Mouse (Mus musculus) mesoderm, embryonic 11.5 days (tissue): Measurements from ENCODE around the gene Pigs.

ENCODE experiments used
- DNase-seq: peaks from one replicate; pipeline ENCODE4 v3.0.0-alpha.2; 2012; ENCODE audit warnings: low read depth, low spot score

Pigs gene

DNA sequence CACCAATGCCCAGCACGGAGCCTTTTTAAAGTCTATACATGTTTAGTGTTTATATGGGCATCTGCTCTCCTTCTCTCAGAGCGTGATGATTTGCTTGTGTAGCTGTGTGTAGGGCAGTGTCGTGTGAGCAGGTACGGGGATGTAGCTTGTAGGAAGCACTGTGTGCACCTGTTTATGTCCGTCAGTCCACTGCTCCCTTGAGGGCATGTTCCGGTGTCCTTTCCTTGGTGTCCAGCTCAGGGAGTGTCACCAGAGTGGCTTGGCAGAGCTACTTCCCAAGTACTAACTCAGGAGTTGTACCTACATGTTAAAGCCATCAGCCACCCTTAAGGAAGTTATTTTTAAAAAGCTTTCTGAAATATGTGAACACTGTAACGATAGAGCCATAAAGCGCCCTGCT is 8.8 kb downstream of the Pigs start:
- no peak for DNase-seq

- no peak for DNase-seq
Observed at GRCm38 (mm10) chr11:78341702-78342101, 13.5 kb downstream of the Pigs start.

DNA sequence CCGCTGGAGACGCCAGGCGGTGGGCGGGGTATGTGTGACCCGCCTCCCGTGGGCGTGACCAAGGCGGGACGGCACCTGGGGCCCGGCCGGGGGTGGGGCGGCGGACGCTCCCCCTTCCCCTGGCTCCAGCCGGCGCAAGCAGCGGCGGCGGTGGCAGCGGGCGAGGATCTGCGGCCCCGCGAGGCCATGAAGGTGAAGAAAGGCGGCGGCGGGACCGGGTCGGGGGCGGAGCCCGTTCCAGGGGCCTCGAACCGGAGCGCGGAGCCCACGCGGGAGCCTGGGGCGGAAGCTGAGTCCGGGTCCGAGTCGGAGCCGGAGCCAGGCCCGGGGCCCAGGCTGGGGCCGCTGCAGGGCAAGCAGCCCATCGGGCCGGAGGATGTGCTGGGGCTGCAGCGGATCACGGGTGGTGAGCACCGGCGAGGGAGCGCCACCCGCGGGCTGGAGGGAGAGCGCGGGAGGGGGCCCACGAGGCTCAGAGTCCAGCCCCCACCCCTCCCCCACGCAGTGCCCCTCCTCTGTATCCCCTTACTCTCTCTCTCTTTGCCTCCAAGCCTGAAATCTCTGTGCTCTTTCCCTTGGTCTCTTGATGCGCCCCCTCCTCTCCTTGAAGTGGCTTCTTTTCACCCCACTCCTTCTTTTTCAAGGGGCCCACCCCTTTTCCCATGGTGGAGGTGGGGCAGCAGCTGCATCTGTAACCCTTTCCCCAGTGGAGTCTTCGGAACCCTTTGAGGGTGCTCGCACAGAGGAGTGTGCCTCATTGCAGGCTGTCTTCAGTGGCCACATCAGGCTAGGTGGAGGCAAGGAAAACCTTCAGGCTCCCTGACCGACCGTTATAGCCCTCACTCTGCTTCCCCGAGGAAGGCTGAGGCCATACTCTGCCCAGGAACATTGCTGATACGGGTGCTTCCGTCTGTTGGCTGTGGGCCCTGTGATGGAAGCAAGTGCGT is 15.4 kb downstream of the Pigs start, which contains the start of gene Unc119:
Unc119 (plus strand) TSS at position 102 of the 947 bp plus-strand sequence.
- DNase-seq: peak; percentile 76

DNA sequence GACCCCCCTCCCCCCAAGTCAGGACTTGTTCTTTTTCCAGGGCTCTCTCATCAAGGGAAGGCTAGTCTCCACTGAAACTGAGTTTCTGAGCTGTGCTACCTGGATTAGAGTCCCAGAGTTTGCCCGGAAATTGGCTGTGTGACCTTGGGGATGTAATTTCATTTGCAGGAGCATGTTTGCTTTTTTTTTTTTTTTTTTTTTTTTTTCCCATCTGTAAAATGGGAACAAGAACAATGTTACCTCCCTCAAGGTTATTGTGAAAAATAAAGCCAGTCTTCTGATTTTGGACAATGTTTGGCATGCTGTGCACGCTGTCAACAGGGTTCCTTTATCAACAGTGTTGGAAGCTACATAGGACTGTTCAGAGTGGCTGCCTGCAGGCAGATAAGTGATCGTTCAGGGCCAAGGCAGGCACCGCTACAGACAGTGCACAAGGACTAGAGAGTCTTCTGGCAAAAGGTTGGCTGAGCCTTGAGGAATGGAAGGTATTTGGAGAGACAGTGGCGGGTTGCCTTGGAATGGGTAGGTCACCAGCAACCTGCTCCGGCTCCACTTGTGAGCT is 16.2 kb downstream of the Pigs start:
- DNase-seq: no peak

GRCm38 (mm10) chr11:78344890-78345715 is 16.9 kb downstream of the Pigs start:
- DNase-seq: peak; percentile 39

GRCm38 (mm10) chr11:78345801-78346200 is 17.6 kb downstream of the Pigs start:
- DNase-seq: no peak

- no peak for DNase-seq
Observed at GRCm38 (mm10) chr11:78346326-78347069, 18.3 kb downstream of the Pigs start.

DNA sequence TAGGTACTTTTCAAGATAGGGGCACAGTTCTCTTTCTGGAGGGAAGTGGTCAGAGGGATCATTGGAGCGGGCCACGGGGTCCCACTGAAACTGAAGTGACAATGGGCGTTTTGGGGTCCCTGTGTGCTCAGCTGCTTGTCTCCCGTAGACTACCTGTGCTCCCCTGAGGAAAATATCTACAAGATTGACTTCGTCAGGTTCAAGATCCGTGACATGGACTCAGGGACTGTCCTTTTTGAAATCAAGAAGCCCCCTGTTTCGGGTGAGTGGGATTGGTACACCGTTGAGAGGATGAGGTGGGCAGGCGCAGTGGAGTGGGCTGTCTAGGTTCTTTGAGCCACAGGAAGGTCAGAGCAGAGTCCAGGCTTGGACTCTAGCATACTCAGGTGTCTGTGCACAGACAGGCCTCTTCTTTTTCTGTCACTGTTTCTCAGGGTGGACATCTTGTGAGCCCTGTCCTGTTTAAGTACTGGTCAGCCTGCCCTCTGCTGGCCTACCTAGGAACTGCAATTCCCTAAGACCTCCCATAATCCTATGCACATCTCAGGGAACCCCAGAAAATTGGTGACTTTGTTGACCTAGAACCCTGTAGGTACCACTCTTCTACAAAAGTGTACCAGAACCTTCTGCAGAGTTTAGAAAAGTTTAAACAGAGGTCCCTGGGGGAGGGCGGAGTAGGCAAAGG is 19.0 kb downstream of the Pigs start:
- peak; percentile 86 for DNase-seq

- no peak for DNase-seq
Observed at GRCm38 (mm10) chr11:78347908-78348307, 19.7 kb downstream of the Pigs start.

- DNase-seq: no peak
Observed at GRCm38 (mm10) chr11:78348474-78348873, 20.3 kb downstream of the Pigs start.

DNA sequence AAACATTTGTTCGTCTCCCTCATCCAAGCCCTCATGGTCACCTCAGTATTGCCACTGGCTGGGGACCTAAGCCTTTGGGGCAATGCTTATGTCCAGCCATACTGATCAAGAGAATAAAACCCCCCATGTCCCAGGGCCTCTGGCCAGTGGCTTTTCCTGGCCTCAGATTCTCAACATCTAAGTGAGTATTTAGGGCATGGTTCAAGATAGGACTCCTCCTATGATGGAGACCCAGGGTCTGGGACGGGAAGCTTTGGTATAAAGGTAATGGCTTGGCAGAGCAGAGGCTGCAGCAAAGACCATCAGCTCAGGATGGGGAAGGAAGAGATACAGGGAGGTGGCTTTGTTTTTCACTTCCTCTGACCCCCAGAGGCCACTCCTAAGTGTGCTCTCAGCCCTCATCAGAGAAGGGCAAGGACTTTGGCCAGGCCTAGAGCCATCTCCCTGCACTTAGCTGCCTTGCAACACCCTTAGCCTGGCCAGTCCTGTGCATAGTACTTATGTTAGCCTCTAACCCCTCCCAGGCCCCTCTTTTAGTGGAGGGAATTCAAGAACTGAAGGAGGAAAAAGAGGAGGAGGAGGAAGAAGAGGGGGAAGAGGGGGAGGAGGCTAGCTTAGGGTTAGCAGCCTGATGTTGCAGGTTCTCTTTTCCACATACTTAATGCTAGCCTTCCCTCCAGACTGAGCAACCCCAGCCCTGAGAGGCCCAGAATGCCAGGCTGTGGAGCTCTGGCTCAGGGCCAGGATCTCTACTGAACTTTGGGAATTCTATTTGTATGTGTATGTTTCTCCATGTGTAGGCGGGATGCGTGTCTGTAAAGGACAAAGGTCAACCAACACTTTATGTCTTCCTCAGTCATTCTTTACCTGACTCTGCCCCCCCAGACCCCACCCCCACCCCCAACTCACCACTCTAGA is 21.5 kb downstream of the Pigs start:
- DNase-seq: no peak

DNA sequence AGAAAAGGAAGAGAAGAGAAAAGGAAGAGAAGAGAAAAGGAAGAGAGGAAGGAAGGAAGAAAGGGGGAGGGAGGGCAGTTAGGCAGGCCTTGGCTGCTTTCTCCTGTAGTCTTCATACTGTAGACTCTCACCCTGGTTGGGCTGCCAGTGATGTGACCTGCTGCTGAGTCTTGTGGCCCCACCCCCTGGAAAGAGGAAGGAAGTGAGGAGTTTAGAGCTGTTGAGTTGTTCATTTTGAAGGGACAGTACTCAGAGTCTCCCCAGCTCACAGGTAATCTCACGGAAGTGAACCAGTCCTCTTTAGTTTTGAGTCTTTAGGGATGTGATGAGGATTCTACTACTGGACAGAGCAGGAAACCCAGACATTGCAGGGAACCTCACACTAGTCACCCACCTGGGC is 24.9 kb downstream of the Pigs start:
- DNase-seq: no peak

DNA sequence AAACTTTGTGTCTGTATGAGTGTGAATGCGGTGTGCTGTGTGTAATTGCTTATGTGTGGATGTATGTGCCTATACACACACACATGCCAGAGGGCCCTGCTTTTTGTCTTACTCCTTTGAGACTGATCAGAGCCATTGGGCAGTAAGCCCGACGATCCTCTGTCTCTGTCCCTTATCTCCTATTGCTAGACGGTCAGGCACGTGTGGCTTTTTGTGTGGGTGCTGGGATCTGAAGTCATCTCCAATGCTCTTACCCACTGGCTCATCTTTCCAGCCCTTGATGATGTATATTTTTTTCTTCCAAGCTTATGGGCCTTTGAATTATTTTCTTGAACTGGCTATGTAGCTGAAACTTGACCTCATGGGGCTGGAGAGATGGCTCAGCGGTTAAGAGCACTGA is 26.7 kb downstream of the Pigs start:
- DNase-seq: no peak

GRCm38 (mm10) chr11:78355471-78356238 is 27.4 kb downstream of the Pigs start:
- DNase-seq: peak; percentile 75

DNA sequence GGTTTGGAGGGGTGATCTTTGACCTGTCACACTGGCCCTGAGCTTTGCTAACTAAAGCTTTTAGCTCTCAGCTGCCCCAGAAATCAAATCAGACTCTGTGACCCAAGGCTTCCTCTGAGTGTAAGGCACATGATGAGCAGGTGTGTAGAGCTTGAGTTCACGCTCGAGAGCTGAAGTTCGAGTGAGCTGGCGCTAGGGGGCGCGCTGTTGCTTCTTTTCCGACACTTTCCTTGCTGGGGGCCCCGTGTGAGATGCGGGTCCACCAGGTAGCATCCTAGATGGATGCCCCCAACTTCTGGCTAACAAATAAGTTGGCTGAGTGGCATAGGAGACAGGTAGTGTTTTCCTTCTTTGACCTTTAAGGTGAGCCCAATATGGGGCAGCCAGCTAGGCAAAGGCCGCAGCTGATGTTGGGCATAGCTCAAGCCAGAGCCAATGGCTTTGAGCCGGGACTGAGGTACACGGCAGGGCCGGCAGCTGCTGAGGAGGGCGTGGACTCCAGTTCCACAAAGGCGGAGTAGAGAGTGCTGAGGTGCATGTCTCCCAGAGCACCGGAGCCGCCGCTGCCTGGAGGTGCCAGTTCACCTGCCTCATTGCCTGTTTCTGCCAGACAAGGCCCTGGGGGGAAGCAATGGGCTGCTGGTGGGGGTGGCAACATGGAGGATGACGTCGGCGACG is 30.3 kb downstream of the Pigs start:
- no peak for DNase-seq

GRCm38 (mm10) chr11:78360125-78360788 is 32.0 kb downstream of the Pigs start:
- peak; percentile 76 for DNase-seq

- DNase-seq: no peak
Observed at GRCm38 (mm10) chr11:78360789-78361131, 32.5 kb downstream of the Pigs start.
